Mouse (Mus musculus) splenic B cell, adult 2 months (primary cell): ENCODE results near the gene Anapc5.

Experiments used
- DNase-seq: peaks from one replicate; pipeline ENCODE4 v3.0.0-alpha.2; 2011; ENCODE audit warnings: low read depth, low spot score
- H3K27me3 ChIP-seq: 2 replicates; pipeline ENCODE4 v1.6.1; 2012; ENCODE audit warnings: mild to moderate bottlenecking, low read length, moderate library complexity, mixed read lengths; ENCODE audit not compliant: control insufficient read depth, poor library complexity, insufficient read depth, severe bottlenecking
- H3K36me3 ChIP-seq: 2 replicates; pipeline ENCODE4 v1.6.1; 2012; ENCODE audit warnings: mild to moderate bottlenecking, low read length, moderate library complexity, mixed read lengths; ENCODE audit not compliant: control insufficient read depth, poor library complexity, insufficient read depth, severe bottlenecking

Anapc5 gene

DNA sequence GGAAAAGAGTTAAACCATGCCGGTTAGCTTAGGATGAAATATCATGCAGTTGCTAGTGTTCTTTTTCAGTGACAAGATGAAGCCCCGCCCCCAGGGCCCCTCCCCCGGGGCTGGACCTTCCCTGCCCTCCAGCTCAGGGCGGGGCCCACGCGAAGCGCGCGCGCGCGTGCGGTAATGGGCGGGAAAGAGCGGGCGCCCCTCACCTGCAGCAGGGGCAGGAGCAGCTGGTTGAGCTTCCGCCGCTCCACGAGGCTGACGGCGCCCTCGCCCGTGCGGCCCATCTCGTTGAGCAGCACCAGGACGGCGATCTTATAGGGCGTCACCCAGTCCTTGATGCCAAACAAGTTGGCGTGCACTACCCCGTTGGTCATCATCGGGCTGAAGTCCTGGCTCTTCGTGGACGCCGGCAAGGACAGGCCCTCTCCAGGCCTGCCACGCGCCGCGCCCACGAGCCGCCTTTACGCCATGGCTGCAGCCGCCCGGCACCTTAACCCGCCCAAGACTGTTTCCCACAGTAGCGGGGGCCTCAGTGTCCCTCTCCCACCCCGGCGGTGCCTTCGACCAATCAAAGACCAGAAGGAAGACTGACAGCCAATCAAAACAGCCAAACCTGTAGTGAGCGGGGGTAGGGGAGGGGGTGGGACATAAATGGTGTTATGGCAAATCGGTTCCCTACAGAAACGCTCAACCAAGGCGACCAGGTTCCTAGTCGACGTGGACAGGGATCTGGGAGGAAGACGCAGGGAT is at the start of gene Anapc5:
Gene Anapc5, minus strand, starts transcription at position 563 of the 747 bp plus-strand sequence.
- no peaks in the 10 kb centered on the region for H3K27me3 ChIP-seq
- peak; percentile 97 for DNase-seq
- peaks cover 7% of the 10 kb centered on the region for H3K36me3 ChIP-seq

DNA sequence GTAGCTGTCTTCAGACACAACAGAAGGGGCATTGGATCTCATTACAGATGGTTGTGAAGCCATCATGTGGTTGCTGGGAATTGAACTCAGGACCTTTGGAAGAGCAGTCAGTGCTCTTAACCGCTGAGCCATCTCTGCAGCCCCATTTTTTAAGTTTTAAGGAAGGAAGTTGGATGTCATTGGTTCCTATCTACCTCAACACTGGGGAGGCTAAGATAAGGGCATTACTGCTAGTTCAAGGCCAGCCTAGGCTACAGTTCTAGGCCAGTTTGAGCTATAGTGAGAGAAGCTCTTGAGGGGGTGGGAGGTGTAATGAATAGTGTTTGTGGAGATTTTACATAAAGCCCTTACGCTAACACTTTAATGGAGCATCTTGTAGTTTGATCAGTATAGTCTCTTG is 41.9 kb upstream of the Anapc5 start:
- Histone ChIP-seq H3K36me3 (peaks cover 10% of the 10 kb centered on the region), H3K27me3 (no peaks in the 10 kb centered on the region)
- DNase-seq = no peak

DNA sequence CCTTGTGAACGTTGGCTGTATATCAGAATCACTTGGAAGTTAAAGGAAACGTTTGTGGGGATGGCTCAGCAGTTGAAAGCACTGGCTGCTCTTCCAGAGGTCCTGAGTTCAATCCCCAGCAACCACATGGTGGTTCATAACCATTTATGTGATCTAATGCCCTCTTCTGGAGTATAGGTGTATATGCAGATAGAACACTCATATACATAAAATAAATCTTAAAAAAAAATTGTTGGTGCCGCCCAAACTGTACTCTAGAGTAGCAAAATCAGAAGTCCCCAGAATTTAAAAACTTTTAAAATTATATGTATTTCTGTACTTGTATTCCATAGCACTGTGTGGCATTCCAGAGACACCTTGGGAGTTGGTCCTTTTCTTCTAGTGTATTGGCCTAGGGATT is 34.7 kb upstream of the Anapc5 start:
- DNase-seq = peak; percentile 38
- Histone ChIP-seq H3K36me3 (no peaks in the 10 kb centered on the region), H3K27me3 (no peaks in the 10 kb centered on the region)

DNA sequence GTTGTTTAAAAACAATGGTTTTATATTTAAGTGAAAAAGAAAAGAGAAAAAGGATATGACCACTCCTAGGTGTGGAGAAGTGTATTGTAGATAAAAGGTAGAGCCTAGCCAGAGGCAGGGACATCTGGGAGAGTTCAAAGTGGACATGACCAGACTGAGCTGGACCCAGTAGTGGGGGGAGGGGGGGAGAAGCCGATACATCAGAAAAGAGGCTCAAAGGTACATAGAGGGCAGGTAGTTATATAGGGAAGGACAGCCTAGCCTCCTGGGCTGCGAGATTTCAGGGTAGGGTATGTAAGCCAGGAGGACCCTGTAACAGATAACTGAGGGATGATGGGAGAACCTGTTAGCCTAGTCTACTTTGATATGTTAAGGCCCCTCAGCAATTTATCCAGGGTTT is 31.5 kb upstream of the Anapc5 start:
- no peak for DNase-seq
- Histone ChIP-seq H3K36me3 (no peaks in the 10 kb centered on the region), H3K27me3 (no peaks in the 10 kb centered on the region)

DNA sequence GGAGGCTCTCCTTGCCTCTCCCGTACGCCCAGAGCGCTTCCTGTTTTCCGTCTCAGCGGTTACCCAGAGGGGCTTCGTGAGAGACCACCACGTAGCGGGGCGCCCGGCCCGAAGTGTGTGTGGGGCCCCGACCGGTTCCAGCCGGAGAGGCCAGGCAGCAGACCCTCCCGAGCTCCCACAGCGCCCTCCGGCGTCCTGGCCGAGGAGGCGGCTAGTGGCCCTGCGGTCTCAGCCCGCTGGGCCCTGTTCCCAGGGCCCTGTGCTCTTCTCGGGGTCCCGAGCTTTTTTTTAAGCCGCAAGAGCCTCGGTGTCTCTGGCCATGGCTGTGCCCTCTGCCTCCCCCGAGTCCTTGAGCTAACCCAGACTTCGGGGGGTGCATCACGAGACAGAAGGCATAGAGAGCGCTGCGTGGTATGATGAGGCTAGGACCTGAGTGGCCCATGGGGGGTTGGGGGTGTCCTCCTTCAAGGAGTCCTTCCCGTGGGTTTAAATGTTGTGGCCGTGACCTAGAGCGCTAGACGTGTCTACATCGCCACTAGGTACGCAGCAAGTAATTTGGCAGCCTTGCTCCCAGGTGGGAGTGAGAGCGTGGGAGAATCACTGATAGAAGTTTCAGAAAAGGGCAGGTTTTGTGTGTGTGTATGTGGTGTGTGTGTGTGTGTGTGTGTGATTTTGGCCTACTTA is 29.3 kb upstream of the Anapc5 start:
- Histone ChIP-seq H3K36me3 (no peaks in the 10 kb centered on the region), H3K27me3 (no peaks in the 10 kb centered on the region)
- DNase-seq = no peak

DNA sequence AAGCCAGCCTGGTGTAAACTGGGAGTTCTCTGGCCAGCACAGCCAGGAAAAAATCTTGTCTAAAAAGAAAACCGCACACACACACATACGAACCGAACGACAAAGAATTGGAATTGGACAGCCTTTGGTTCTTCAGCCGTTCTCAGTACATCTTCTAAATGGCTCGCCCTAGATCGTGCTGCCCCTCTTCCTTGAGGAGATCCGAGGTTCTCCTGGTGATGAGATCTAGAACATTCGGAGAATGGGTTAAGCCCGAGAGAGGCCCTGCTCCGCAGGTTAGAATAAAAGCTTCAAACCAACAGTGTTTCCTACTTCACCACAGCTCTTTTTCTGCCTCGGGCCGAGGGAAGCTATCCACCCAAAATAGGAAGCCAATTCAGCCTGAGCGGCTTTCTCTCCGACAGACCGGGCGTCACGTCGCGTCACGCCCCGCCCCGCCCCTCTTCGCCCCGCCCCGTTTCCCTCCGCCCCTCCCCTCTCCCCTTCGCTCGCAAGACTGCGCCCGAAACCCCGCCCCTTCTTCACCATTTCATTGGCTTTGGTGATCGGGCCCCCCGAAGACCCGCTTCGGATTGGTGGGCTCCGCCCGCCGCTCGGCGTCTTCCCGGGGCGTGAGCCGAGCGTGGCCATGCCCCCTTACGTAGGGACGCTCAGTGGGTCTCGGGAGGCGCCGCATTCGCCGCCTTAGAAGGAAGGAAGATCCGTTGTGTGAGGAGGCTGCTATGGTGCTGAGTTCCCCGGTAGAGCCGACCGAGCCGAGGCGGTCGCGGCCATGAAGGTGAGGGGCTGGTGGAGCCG is 28.6 kb upstream of the Anapc5 start, which contains the start of gene Rnf34:
Gene Rnf34, plus strand, starts transcription at position 528 of the 798 bp plus-strand sequence.
- DNase-seq = peak; percentile 99
- H3K27me3 ChIP-seq = no peaks in the 10 kb centered on the region

DNA sequence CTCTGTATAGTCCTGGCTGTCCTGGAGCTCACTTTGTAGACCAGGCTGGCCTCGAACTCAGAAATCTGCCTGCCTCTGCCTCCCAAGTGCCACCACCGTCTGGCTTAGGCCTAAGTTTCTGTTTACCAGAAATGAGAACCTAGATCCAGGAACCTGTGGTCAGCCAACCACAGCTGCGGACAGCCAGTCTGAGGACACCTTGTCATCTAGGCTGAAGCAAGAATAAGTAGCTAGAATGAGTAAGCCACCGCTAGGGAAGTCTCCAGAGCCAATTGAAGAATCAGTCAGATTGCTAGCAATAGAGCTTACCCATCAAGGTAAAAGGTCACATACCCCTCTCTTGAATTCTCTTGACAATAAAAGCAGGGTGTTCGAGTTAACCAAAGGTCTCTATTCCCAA is 22.7 kb upstream of the Anapc5 start:
- no peak for DNase-seq
- Histone ChIP-seq H3K36me3 (no peaks in the 10 kb centered on the region), H3K27me3 (no peaks in the 10 kb centered on the region)

More for the DNA sequence above, 28.6 kb upstream of the Anapc5 start, which contains the start of gene Rnf34:
- H3K36me3 ChIP-seq = no peaks in the 10 kb centered on the region

DNA sequence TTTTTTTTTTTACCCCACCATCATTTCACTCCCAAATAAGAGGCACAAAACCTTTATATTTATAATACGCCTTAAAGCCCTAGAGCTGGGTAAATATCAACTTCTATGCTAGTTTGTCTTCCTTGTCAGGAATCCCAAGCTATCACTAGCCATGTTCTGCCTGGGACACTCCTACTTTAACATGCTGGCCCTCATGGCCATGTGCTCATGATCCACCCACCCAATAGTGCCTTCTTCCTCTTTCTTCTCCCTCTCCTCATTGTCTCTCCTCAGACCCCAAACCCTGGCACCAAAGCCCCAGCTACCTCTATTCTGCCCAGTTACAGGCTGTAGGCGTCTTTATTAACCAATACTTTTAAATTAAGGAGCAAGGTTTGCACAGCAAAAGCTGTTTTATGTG is 20.0 kb upstream of the Anapc5 start:
- DNase-seq = no peak
- no peaks in the 10 kb centered on the region for H3K27me3 ChIP-seq
- H3K36me3 ChIP-seq = no peaks in the 10 kb centered on the region

DNA sequence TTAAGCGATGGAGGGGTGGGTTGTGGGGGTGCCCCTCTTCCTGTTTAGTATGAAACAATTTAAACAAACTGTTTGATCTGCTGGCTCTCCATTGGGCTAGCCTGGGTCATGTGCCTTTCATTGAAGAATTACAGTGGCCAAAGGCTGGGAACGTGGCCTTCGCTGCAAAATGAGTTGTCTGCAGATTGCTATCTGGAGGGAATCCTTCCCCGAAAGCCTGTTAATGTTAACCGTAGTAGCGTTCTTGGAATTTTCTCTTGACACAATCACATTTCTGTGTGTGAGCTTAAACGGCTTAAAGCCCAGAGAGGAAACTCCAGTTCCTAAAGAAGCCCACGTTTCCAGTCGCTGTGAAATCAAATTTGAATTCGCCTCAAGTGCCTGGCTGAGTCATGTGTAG is 11.9 kb upstream of the Anapc5 start:
- Histone ChIP-seq H3K36me3 (no peaks in the 10 kb centered on the region), H3K27me3 (no peaks in the 10 kb centered on the region)
- DNase-seq = no peak

DNA sequence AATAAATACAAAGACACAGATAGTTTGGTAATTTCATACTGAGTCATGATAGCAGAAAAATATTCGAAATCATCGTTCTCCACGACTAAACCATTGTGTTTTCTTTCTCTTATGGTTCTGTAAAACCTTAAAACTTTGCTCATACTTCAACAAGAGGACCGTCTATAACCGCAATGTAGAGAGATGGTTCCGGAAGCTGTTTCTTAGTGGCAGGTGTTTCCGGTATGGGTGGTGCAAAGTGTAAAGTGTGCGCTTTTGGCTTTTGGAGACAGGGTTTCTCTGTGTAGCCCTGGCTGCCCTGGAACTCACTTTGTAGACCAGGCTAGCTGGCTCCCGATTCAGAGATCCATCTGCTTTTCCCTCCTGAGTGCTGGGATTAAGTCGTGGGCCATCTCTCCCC is 11.4 kb upstream of the Anapc5 start:
- DNase-seq = peak; percentile 45
- Histone ChIP-seq H3K36me3 (no peaks in the 10 kb centered on the region), H3K27me3 (no peaks in the 10 kb centered on the region)

DNA sequence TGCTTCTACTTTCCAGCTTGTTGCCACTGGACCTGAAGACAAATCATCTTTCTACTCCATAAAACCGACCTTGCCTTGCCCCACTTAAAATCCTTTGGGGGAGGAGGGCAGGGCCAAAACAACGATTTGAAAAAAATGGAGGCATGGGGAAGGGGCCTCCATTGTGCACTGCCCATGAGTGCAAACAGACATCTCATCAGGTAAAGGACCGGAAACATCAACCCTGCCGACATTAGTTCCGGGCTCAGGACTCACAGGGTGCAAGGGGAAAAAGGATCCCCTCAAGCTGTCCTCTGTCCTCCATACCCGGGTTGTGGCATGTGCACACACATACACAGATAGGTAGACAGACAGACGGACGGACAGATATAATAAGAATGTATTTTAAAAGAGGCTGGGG is 4.0 kb upstream of the Anapc5 start:
- Histone ChIP-seq H3K36me3 (no peaks in the 10 kb centered on the region), H3K27me3 (no peaks in the 10 kb centered on the region)
- no peak for DNase-seq

DNA sequence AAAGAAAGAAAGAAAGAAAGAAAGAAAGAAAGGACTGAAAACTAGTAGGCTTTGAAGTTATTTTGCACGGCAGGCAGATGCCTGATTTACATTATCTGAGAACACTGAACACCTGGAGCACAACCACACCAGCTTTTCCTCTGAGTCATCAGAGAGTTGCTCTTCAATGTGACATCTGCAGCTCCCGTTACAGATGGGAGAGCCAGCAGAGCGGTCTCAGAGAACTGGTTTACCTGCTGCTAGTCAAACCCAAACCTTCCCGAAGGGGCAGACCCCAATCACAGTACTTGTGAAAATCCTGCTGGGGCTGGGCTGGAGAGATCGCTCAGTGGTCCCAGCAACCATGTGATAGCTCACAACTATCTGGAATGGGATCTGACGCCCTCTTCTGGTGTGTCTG is 3.3 kb upstream of the Anapc5 start:
- DNase-seq = no peak
- H3K36me3 ChIP-seq = no peaks in the 10 kb centered on the region; the same call in 1 of the 2 replicates
- H3K27me3 ChIP-seq = no peaks in the 10 kb centered on the region

DNA sequence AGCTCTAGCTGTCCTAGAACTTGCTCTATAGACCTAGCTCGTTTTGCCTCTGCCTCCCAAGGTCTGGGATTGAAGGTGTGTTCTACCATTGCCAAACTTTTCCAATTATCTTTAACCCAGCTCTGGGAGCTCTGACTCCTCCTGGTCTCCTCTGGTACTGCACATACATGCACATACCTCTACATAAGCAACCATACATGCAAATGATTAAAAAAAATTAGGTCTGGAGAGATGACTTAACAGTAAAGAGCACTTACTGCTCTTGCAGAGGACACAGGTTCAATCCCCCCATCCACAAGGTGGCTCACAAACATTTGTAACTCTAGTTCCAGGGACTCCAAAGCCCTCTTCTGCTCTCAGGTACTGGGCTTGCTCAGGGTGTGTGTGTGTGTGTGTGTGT is 2.8 kb upstream of the Anapc5 start:
- no peaks in the 10 kb centered on the region for H3K27me3 ChIP-seq
- no peaks in the 10 kb centered on the region; the same call in 1 of the 2 replicates for H3K36me3 ChIP-seq
- DNase-seq = no peak

DNA sequence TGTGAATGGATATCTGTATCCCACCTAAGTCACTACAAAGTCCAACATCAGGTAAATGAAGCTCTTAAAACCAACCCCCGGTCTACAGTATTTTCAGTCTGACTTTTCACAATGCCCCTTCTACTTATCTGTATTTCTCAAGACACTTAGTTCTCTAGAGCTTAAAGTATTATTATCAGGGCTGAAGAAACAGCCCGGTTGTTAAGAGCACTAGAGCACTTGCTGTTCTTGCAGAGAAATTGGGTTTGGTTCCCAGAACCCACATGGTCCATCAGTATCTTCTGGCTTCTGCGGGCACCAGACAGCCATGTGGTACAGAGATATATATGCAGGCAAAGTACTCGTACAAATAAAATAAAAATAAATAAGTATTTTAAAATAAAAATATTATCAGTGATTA is 1.3 kb upstream of the Anapc5 start:
- no peak for DNase-seq
- Histone ChIP-seq H3K36me3 (peaks cover 6% of the 10 kb centered on the region), H3K27me3 (no peaks in the 10 kb centered on the region)

DNA sequence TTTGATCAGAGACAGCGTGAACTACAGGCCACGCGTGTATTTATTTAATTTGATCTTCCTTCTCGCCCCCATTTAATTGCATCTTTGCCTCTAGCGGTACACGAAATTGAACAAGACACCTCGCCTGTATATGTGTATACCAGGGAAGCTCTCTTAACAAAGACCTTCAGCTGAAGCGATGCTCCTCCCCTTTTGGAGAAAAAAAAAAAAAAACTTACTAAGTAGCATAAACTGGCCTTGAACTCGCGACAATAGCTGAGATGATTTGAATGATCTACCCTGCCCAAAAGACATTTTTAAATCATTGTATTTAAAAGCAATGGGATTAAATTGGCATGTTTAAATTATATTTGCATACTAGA is 366 bp upstream of the Anapc5 start:
- DNase-seq = no peak
- H3K27me3 ChIP-seq = no peaks in the 10 kb centered on the region
- H3K36me3 ChIP-seq = peaks cover 7% of the 10 kb centered on the region
